Mouse (Mus musculus): ENCODE data around the gene Rpl13a. TPM values are rescaled to one million over a fixed set of nuclear protein-coding genes. Genes with fewer than 3 reads are reported as not detected.
"Not testable (repeated sequence)": the region's sequence is repeated elsewhere in the genome, so short reads cannot be mapped to it uniquely, and the experiment has no call there.

Rpl13a gene
- polyA plus RNA-seq, 1 experiment from 2014 or later = 1,369 TPM

DNA sequence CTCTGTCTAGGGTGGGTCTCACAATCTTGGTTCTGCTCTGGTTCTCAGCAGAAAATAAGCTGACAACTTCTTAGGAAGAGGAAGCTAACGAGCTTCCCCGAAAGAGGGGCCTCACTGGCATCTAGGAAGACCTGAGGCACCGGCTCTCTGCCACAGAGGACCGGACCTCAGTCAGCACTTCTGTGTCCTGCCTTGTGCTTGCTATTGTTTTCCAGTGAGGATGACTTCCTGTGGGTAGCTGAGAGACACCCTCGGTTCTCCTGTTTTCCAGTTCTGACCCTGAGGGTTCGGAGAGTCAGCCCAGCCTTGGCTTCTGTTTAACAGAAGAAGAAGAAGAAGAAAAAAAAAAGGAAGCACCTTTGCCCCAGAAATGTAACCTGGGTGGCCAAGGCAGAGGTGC lies 31.1 kb downstream of the Rpl13a start:
- ATAC-seq (ENCODE audit: insufficient number of reproducible peaks, low FRiP score, low TSS enrichment, low read depth) = no peak
- Histone ChIP-seq H3K4me3 (replicated peaks) (no peak overlapping the region), H3K27ac (replicated peaks) (no peak overlapping the region), H3K9me3 (replicated peaks) (no peaks in the 10 kb centered on the region), H3K27me3 (no peaks in the 10 kb centered on the region), H3K9ac (no peak overlapping the region), H3K36me3 (peaks cover 18% of the 10 kb centered on the region; the same call in 1 of the 2 replicates), H3K4me1 (peaks cover 23% of the 10 kb centered on the region), H3K4me2 (replicated peaks) (no peak overlapping the region)
- WGBS = 46% methylated on average over 6 of the region's 6 CpGs

- ATAC-seq (ENCODE audit: insufficient number of reproducible peaks, low FRiP score, low TSS enrichment, low read depth); H3K9me3 ChIP-seq (replicated peaks): not testable (repeated sequence)
- 90% methylated on average over 14 of the region's 14 CpGs for WGBS
These were observed 32.6 kb downstream of the Rpl13a start for GRCm38 (mm10) chr7:45095965-45096364.

GRCm38 (mm10) chr7:45095367-45095766 lies 33.2 kb downstream of the Rpl13a start:
- 76% methylated on average over 6 of the region's 6 CpGs for WGBS
- Histone ChIP-seq H3K27ac (replicated peaks) (0 out of 2 replicates have a peak overlapping the region, but pooled peaks have one; percentile 11), H3K9ac (no peak overlapping the region)

More at GRCm38 (mm10) chr7:45095965-45096364, 32.6 kb downstream of the Rpl13a start:
- H3K36me3 ChIP-seq = peaks cover 12% of the 10 kb centered on the region; the same call in 1 of the 2 replicates
- not testable (repeated sequence) for H3K4me3 ChIP-seq (replicated peaks); H3K27me3 ChIP-seq; H3K9ac ChIP-seq; H3K27ac ChIP-seq (replicated peaks); H3K4me2 ChIP-seq (replicated peaks)
- peaks cover 13% of the 10 kb centered on the region for H3K4me1 ChIP-seq

GRCm38 (mm10) chr7:45094121-45094520 lies 34.4 kb downstream of the Rpl13a start:
- Histone ChIP-seq H3K9ac (no peak overlapping the region), H3K27ac (replicated peaks) (peak overlapping the region; percentile 90), H3K9me3 (replicated peaks) (no peaks in the 10 kb centered on the region), H3K4me2 (replicated peaks) (no peak overlapping the region), H3K36me3 (peaks cover 12% of the 10 kb centered on the region; the same call in 1 of the 2 replicates), H3K4me1 (peaks cover 23% of the 10 kb centered on the region), H3K27me3 (no peaks in the 10 kb centered on the region), H3K4me3 (replicated peaks) (no peak overlapping the region)
- ATAC-seq (ENCODE audit: insufficient number of reproducible peaks, low FRiP score, low TSS enrichment, low read depth) = no peak
- 28% methylated on average over 7 of the region's 7 CpGs for WGBS

More at GRCm38 (mm10) chr7:45095367-45095766, 33.2 kb downstream of the Rpl13a start:
- no peak overlapping the region for H3K4me2 ChIP-seq (replicated peaks)
- peaks cover 12% of the 10 kb centered on the region; the same call in 1 of the 2 replicates for H3K36me3 ChIP-seq
- no peaks in the 10 kb centered on the region for H3K27me3 ChIP-seq
- no peaks in the 10 kb centered on the region for H3K9me3 ChIP-seq (replicated peaks)
- H3K4me3 ChIP-seq (replicated peaks) = no peak overlapping the region
- ATAC-seq (ENCODE audit: insufficient number of reproducible peaks, low FRiP score, low TSS enrichment, low read depth) = no peak
- H3K4me1 ChIP-seq = peaks cover 16% of the 10 kb centered on the region

DNA sequence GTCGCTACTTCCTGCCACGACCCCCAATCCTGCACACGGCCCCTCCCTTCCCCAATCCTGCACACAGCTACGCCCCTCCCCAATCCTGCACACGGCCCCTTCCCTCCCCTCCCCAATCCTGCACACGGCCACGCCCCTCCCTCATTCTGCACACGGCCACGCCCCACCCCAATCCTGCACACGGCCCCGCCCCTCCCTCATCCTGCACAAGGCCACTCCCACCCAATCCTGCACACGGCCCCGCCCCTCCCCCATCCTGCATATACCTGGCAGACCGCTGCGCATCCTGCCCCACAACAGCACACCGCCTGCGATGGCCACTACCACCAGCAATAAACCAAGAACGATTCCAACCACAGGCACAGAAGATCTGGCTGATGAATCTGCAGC lies 35.0 kb downstream of the Rpl13a start:
- peaks cover 23% of the 10 kb centered on the region for H3K4me1 ChIP-seq
- H3K4me3 ChIP-seq (replicated peaks) = no peak overlapping the region
- 30% methylated on average over 18 of the region's 18 CpGs for WGBS
- no peak for ATAC-seq (ENCODE audit: insufficient number of reproducible peaks, low FRiP score, low TSS enrichment, low read depth)
- peak overlapping the region; percentile 90 for H3K27ac ChIP-seq (replicated peaks)
- no peaks in the 10 kb centered on the region for H3K9me3 ChIP-seq (replicated peaks)
- H3K4me2 ChIP-seq (replicated peaks) = 0 out of 2 replicates have a peak overlapping the region, but pooled peaks have one; percentile 23
- H3K36me3 ChIP-seq = peaks cover 17% of the 10 kb centered on the region
- H3K9ac ChIP-seq = no peak overlapping the region
- no peaks in the 10 kb centered on the region for H3K27me3 ChIP-seq

GRCm38 (mm10) chr7:45092828-45093515 lies 35.6 kb downstream of the Rpl13a start:
- ATAC-seq (ENCODE audit: insufficient number of reproducible peaks, low FRiP score, low TSS enrichment, low read depth) = no peak
- Histone ChIP-seq H3K27me3 (no peaks in the 10 kb centered on the region), H3K9ac (no peak overlapping the region), H3K36me3 (peaks cover 22% of the 10 kb centered on the region), H3K27ac (replicated peaks) (peak overlapping the region; percentile 90), H3K9me3 (replicated peaks) (no peaks in the 10 kb centered on the region), H3K4me3 (replicated peaks) (no peak overlapping the region), H3K4me1 (peaks cover 23% of the 10 kb centered on the region), H3K4me2 (replicated peaks) (peak overlapping the region; percentile 23; the same call in 1 of the 2 replicates)
- WGBS = 32% methylated on average over 12 of the region's 12 CpGs

GRCm38 (mm10) chr7:45092048-45092447 lies 36.5 kb downstream of the Rpl13a start, which contains the start of gene Rcn3:
TSS of gene Rcn3 (minus strand) at chr7:45092221.
- H3K4me3 ChIP-seq (replicated peaks) = peak within 1 kb of the TSS; percentile 58
- no peaks in the 10 kb centered on the region for H3K27me3 ChIP-seq
- H3K4me1 ChIP-seq = peaks cover 23% of the 10 kb centered on the region
- no peaks in the 10 kb centered on the region for H3K9me3 ChIP-seq (replicated peaks)
- peak within 1 kb of the TSS; percentile 61 for H3K4me2 ChIP-seq (replicated peaks)
- H3K9ac ChIP-seq = peak within 1 kb of the TSS; percentile 69
- WGBS = under 1% methylated on average over 16 of the region's 16 CpGs
- peak; percentile 94 for ATAC-seq (ENCODE audit: insufficient number of reproducible peaks, low FRiP score, low TSS enrichment, low read depth)
- H3K36me3 ChIP-seq = peaks cover 24% of the 10 kb centered on the region
- H3K27ac ChIP-seq (replicated peaks) = peak within 1 kb of the TSS; percentile 93

DNA sequence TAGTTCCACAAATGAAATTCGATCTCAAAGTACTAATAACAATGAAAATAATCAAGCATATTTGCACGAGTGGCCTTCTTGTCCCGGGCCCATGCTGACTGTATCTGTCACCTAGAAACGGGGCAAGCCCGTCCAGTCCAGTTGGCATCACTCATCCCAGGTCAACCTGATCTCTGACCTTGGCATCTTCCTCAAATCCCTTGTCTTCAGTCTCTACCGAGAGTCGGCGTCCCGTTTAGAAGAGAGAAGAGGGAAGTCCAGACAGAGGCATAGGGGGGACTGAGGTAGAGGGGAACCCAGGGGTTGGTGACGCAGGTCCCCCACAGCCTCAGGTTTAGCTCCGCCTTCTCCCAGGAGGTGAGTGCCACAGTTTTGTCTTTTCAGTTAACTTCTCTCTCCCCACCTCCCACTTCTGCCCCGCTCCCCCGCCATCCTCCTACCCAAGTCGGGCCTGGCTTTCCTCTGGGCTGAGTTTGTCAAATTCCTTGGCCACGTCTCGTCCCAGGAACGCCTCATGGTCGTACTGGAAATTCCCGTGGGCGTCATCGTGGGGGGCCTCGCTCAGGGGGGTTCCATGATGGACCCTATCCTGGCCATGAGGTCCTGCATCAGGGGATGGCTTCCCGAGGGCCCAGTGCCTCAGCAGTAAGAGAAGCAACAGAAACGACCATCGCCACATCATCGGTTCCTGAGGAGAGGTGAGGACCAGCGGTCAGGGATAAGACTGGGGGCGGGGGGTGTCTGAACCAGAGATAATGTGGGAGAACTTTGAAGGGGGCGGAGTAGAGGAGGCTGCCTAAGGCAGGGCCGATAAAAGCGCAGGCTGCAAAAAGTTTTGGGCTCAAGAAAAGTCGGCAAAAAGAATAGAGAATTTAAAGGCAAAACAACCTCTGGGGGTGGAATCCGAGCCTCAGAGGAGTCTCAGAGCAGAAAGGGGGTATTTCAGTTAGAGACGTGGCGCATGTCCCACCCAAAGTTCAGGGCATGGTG lies 37.3 kb downstream of the Rpl13a start:
- Histone ChIP-seq H3K4me3 (replicated peaks) (peak overlapping the region; percentile 58), H3K9me3 (replicated peaks) (no peaks in the 10 kb centered on the region), H3K4me2 (replicated peaks) (peak overlapping the region; percentile 61), H3K36me3 (peaks cover 28% of the 10 kb centered on the region), H3K9ac (peak overlapping the region; percentile 69), H3K4me1 (peaks cover 23% of the 10 kb centered on the region), H3K27ac (replicated peaks) (peak overlapping the region; percentile 93), H3K27me3 (no peaks in the 10 kb centered on the region)
- peak; percentile 52 for ATAC-seq (ENCODE audit: insufficient number of reproducible peaks, low FRiP score, low TSS enrichment, low read depth)
- 8% methylated on average over 35 of the region's 35 CpGs for WGBS

DNA sequence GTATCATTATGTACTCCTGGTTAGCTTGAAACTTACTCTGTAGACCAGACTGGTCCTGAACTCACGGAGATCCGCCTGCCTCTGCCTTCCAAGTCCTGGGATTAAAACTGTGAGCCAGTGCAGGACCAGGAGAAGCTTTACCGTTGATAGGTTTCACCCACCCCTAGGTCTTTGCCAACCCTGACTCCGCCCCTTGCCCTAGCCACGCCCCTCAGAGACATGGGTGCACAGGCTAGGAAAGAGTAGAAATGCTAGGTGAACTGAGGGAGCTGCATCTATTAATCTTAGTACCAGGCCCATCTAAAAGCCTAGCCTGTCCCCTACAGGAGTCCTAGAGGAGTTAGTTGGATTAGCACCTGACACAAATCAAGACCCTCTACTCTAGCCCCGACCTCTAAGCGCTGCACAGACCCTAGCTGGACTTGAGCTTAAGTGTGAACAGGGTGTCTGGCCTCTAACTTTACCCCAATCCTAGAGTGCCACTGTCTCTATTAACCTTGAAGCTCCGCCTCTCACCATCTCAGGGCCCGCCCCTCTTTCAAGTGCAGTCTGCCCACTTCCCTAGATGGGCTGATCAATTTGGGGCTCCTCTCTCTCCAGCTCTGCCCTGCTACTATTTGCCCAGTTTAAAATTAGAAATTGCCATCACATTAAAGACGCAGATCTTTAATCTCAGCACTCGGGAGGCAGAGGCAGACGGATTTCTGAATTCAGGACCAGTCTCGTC lies 38.1 kb downstream of the Rpl13a start:
- ATAC-seq (ENCODE audit: insufficient number of reproducible peaks, low FRiP score, low TSS enrichment, low read depth) = no peak
- no peaks in the 10 kb centered on the region for H3K9me3 ChIP-seq (replicated peaks)
- no peaks in the 10 kb centered on the region for H3K27me3 ChIP-seq
- peak overlapping the region; percentile 61 for H3K4me2 ChIP-seq (replicated peaks)
- peaks cover 36% of the 10 kb centered on the region for H3K36me3 ChIP-seq
- WGBS = 70% methylated on average over 13 of the region's 13 CpGs
- peak overlapping the region; percentile 69; the same call in 1 of the 2 replicates for H3K9ac ChIP-seq
- H3K27ac ChIP-seq (replicated peaks) = peak overlapping the region; percentile 93
- peak overlapping the region; percentile 58 for H3K4me3 ChIP-seq (replicated peaks)
- H3K4me1 ChIP-seq = peaks cover 23% of the 10 kb centered on the region

- Histone ChIP-seq H3K4me3 (replicated peaks) (no peak overlapping the region), H3K27me3 (no peaks in the 10 kb centered on the region), H3K27ac (replicated peaks) (no peak overlapping the region), H3K9me3 (replicated peaks) (no peaks in the 10 kb centered on the region), H3K4me1 (peaks cover 22% of the 10 kb centered on the region), H3K4me2 (replicated peaks) (no peak overlapping the region), H3K9ac (no peak overlapping the region), H3K36me3 (peaks cover 54% of the 10 kb centered on the region)
- 92% methylated on average over 17 of the region's 17 CpGs for WGBS
- no peak for ATAC-seq (ENCODE audit: insufficient number of reproducible peaks, low FRiP score, low TSS enrichment, low read depth)
These were observed 40.0 kb downstream of the Rpl13a start for GRCm38 (mm10) chr7:45088597-45088996.
